Mouse (Mus musculus) CH12.LX (cell line): ENCODE measurements around the gene Hdc. TPM values are rescaled to one million over a fixed set of nuclear protein-coding genes. Genes with fewer than 3 reads are reported as not detected.
A peak's percentile ranks its signal among the peaks of the same experiment; 100 is the strongest.

Experiments
- DNase-seq: peaks from one replicate; pipeline ENCODE4 v3.0.0-alpha.2; 2013; ENCODE audit errors: extremely low read depth
- H3K27ac ChIP-seq: 2 replicates; pipeline ENCODE4 v1.5.1; 2012; ENCODE audit warnings: low read depth, mild to moderate bottlenecking, control low read depth, moderate library complexity; ENCODE audit not compliant: insufficient read depth
- H3K27me3 ChIP-seq: replicated peaks from 2 replicates; pipeline ENCODE3; 2012; ENCODE audit warnings: inconsistent platforms
- H3K36me3 ChIP-seq, 2 experiments: replicated peaks in 1 of 2; 2 replicates each; pipeline versions ENCODE3 to v1.6.1; 2012; ENCODE audit warnings: inconsistent platforms in 1 of 2, low read length in 1 of 2, mild to moderate bottlenecking in 1 of 2, mixed read lengths in 1 of 2, moderate library complexity in 1 of 2; ENCODE audit not compliant: control insufficient read depth in 1 of 2, insufficient read depth in 1 of 2
- H3K4me1 ChIP-seq, 2 experiments: 2 replicates each; pipeline ENCODE4 v1.6.1; 2012; ENCODE audit warnings: inconsistent platforms in 1 of 2, moderate library complexity in 1 of 2; ENCODE audit not compliant: insufficient read depth in 2 of 2, control insufficient read depth in 1 of 2
- H3K4me2 ChIP-seq: 2 replicates; pipeline ENCODE4 v1.6.1; 2012; ENCODE audit warnings: low read depth, mild to moderate bottlenecking, control low read depth; ENCODE audit not compliant: poor library complexity, insufficient read depth, severe bottlenecking
- H3K4me3 ChIP-seq, 3 experiments: fragments of 150-350 bp in 1 of 3; sonication (generic) in 1 of 3; replicated peaks in 1 of 3; 2 replicates each; pipeline versions ENCODE3 to v1.5.1; 2011 to 2012; ENCODE audit warnings: low read depth in 2 of 3, low read length in 2 of 3, mild to moderate bottlenecking in 2 of 3, moderate library complexity in 2 of 3, control low read depth in 1 of 3, improper control_type of control experiment in 1 of 3, inconsistent platforms in 1 of 3, mixed read lengths in 1 of 3; ENCODE audit not compliant: poor library complexity in 1 of 3
- H3K79me2 ChIP-seq: replicated peaks from 2 replicates; pipeline ENCODE4 v1.6.1; 2012; ENCODE audit warnings: mild to moderate bottlenecking, moderate library complexity; ENCODE audit not compliant: control insufficient read depth, poor library complexity, insufficient read depth, severe bottlenecking; ENCODE audit errors: extremely low read depth
- H3K9ac ChIP-seq: 2 replicates; pipeline ENCODE4 v1.6.1; 2012; ENCODE audit warnings: low read depth, mild to moderate bottlenecking, control low read depth, moderate library complexity; ENCODE audit not compliant: insufficient read depth
- H3K9me3 ChIP-seq: replicated peaks from 2 replicates; pipeline ENCODE3; 2012; ENCODE audit warnings: low read length, inconsistent platforms, mixed read lengths
- BHLHE40 ChIP-seq: IDR thresholded peaks from 2 replicates; pipeline ENCODE4 v1.6.1; 2011; ENCODE audit warnings: mild to moderate bottlenecking, low read depth, low read length, improper control_type of control experiment
- CTCF ChIP-seq, 2 experiments: IDR thresholded peaks in 1 of 2; conservative IDR thresholded peaks in 1 of 2; 2 replicates each; pipeline ENCODE4 v1.5.1; 2011 to 2012; ENCODE audit warnings: low read depth in 2 of 2, low read length in 2 of 2, improper control_type of control experiment in 1 of 2, inconsistent platforms in 1 of 2, mild to moderate bottlenecking in 1 of 2, moderate library complexity in 1 of 2
- E2F4 ChIP-seq: IDR thresholded peaks from 2 replicates; pipeline ENCODE4 v1.6.1; 2011; ENCODE audit warnings: low read depth, low read length, improper control_type of control experiment; ENCODE audit not compliant: insufficient replicate concordance
- ELF1 ChIP-seq: IDR thresholded peaks from 2 replicates; pipeline ENCODE4 v1.6.1; 2014; ENCODE audit warnings: low read depth, mild to moderate bottlenecking, inconsistent platforms, low read length, improper control_type of control experiment
- ETS1 ChIP-seq: conservative IDR thresholded peaks from 2 replicates; pipeline ENCODE4 v1.6.1; 2012; ENCODE audit warnings: low read depth, mild to moderate bottlenecking, inconsistent platforms, low read length, improper control_type of control experiment, moderate library complexity
- HCFC1 ChIP-seq: IDR thresholded peaks from 2 replicates; pipeline ENCODE4 v1.6.1; 2012; ENCODE audit warnings: low read depth, mild to moderate bottlenecking, inconsistent platforms, low read length, improper control_type of control experiment
- JUND ChIP-seq: conservative IDR thresholded peaks from 2 replicates; pipeline ENCODE4 v1.6.1; 2011; ENCODE audit warnings: low read depth, low read length, improper control_type of control experiment
- MXI1 ChIP-seq: IDR thresholded peaks from 2 replicates; pipeline ENCODE4 v1.6.1; 2011; ENCODE audit warnings: mild to moderate bottlenecking, low read depth, low read length, improper control_type of control experiment
- MYC ChIP-seq: IDR thresholded peaks from 2 replicates; pipeline ENCODE4 v1.6.1; 2011; ENCODE audit warnings: low read depth, mild to moderate bottlenecking, improper control_type of control experiment, low read length
- NRF1 ChIP-seq: IDR thresholded peaks from 2 replicates; pipeline ENCODE4 v1.6.1; 2014; ENCODE audit warnings: low read depth, mild to moderate bottlenecking, inconsistent platforms, low read length, improper control_type of control experiment, moderate library complexity
- POLR2A ChIP-seq: IDR thresholded peaks from 2 replicates; pipeline ENCODE4 v1.6.1; 2011; ENCODE audit warnings: low read depth, mild to moderate bottlenecking, improper control_type of control experiment, low read length
- RAD21 ChIP-seq: IDR thresholded peaks from 2 replicates; pipeline ENCODE4 v1.6.1; 2011; ENCODE audit warnings: low read depth, mild to moderate bottlenecking, low read length, improper control_type of control experiment, moderate library complexity
- SIN3A ChIP-seq: IDR thresholded peaks from 2 replicates; pipeline ENCODE4 v1.6.1; 2012; ENCODE audit warnings: low read length, improper control_type of control experiment, inconsistent platforms
- SMC3 ChIP-seq: IDR thresholded peaks from 2 replicates; pipeline ENCODE4 v1.6.1; 2011; ENCODE audit warnings: low read depth, low read length, improper control_type of control experiment
- USF1 ChIP-seq: IDR thresholded peaks from 2 replicates; pipeline ENCODE4 v1.6.1; 2014; ENCODE audit warnings: low read depth, mild to moderate bottlenecking, inconsistent platforms, low read length, improper control_type of control experiment
- ZC3H11A ChIP-seq: IDR thresholded peaks from 2 replicates; pipeline ENCODE4 v1.6.1; 2012; ENCODE audit warnings: low read depth, mild to moderate bottlenecking, inconsistent platforms, low read length, improper control_type of control experiment
- dilution Hi-C: fragments of 300-500 bp; cut with MboI; formaldehyde crosslinking; loops from 2 replicates; pipeline ENCODE4 v1.14.3; 2020; ENCODE audit warnings: low sequenced_read_pairs; ENCODE audit not compliant: extremely low pct_unique_long_range_greater_than_20kb, extremely low pct_ligation_motif_present
- in situ Hi-C: fragments of 300-500 bp; cut with MboI; formaldehyde crosslinking; loops from 3 replicates; pipeline ENCODE4 v1.14.3; 2019; ENCODE audit warnings: low sequenced_read_pairs, low pct_ligation_motif_present, low pct_unique_long_range_greater_than_20kb, mixed read lengths
- polyA plus RNA-seq: library from polyadenylated mRNA; unstranded; fragments of >175 nt; gene quantifications from 2 replicates; pipeline ENCODE4 v1.2.1, GENCODE M21; 2012; ENCODE audit warnings: low read depth; ENCODE audit not compliant: insufficient read length
- total RNA-seq, 2 experiments: library from RNA; depleted of rRNA; stranded (reverse); fragments of 300-350 nt in 1 of 2; fragments of >200 nt in 1 of 2; gene quantifications; 2 replicates each; pipeline ENCODE4 v1.2.3; 2012 to 2014

The Hdc gene
- total and polyA plus RNA-seq, 3 experiments, result 1.5 to 1.8 (median 1.6) TPM

DNA sequence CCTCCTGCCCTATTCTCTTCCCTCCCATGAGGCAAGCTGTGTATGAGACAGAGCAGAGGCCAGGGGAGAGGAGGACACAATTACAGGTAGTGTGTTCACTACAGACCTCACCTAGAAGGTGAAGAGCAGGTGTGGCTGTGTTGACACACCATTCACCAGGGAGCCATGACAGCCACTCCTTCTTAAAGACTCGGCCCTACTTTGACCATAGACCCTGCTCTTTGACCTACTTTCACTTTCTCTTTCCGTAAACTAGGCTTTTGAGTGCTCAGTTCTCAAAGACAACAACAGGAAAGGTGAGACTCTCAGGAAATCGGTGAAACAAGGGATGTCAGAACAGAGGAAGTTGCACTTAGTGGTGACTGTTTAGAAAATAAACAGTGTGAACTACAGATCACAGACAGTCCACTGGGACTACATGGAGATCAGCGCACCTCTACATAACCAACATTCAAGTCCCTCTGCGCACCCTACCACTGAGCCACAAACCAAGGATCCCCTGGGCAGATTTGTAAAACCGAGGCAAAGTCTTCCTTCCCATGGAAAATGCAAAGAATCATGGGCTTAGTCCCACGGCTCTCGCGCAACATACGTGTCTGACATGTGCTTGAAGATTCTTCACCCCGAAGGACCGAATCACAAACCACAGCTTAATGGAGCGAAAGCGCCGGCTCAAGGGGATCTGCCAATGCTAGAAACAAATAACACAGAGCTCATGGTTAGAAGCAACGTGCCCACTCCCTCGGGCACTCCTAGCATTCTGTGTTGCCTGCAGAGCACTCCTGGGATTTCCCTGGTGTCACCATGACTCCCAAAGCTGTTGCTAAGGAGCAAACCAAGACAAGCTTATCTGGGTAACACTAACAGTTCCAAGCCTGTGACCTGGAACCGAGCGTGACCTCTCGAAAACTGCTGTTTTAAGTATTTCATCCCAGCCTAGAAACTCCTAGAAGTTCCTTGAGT lies 21.5 kb downstream of the Hdc start (continued):
- TF ChIP-seq JUND, result no peak
- no peak; the same call in 1 of the 2 replicates for TF ChIP-seq BHLHE40
- TF ChIP-seq ZC3H11A, result no peak
- TF ChIP-seq ETS1, result no peak
- no peak for TF ChIP-seq SMC3
- TF ChIP-seq POLR2A, result no peak
- no peak for TF ChIP-seq HCFC1
- no peak for TF ChIP-seq MYC
- TF ChIP-seq ELF1, result no peak
- no peak for TF ChIP-seq RAD21
- TF ChIP-seq NRF1, result no peak
- no peak for TF ChIP-seq E2F4

DNA sequence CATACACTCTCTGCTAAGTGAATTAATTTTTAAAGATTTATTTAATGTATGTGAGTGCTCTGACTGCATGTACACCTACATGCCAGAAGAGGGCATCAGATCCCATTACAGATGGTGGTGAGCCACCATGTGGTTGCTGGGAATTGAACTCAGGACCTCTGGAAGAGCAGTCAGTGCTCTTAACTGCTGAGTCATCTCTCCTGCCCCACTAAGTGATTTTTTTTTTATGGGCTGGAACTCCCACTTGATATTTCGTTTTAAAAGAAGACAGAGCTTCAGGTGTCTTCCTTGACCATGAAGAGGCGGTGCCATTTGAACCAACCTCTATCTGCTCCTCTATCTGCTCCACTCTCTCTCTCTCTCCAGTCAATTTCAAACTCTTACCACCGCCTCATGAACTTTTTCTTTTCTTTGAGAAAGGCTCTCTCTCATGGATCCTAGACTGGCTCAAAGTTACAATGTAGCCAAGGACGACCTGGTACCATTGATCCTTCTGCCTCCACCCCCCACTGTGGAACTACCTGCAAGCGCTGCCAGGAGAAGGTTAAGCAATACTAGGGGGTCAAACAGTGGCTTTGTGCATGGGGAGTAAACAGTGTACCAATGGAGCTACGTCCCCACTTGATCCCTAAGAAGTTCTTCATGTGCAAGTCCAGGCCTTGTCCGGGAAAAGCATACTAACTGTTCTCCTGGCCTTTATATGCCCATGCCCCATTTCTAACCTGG lies 22.6 kb downstream of the Hdc start:
- Histone ChIP-seq H3K27me3 (no peaks in the 10 kb centered on the region), H3K4me1 (peaks cover 4 to 26% of the 10 kb centered on the region in 2 experiments), H3K36me3 (no peaks in the 10 kb centered on the region), H3K79me2 (no peaks in the 10 kb centered on the region), H3K9ac (0 out of 2 replicates have a peak overlapping the region, but pooled peaks have one; percentile 4), H3K27ac (no peak overlapping the region), H3K4me3 (no peak overlapping the region), H3K4me2 (peak overlapping the region; percentile 52), H3K9me3 (no peaks in the 10 kb centered on the region)
- dilution Hi-C loops, result no loop called here
- no peak for TF ChIP-seq SIN3A
- no peak for TF ChIP-seq MXI1
- peak in 1 of 2 experiments; percentile 20; a peak in 1 of 4 replicates for TF ChIP-seq CTCF (conservative IDR thresholded peaks at IDR 0.05 in 1 of 2, IDR thresholded peaks at IDR 0.05 in 1 of 2; ENCODE audit: low read depth in 2 of 2, low read length in 2 of 2)
- TF ChIP-seq USF1, result no peak
- in situ Hi-C loops, result loop anchor here (10.0 kb wide), 2 partner anchors 188 to 408 kb away; partner anchors contain the start of genes Ap4e1 and Usp50
- DNase-seq, result no peak
